Mouse (Mus musculus): ENCODE results near the gene Kdsr. TPM values are rescaled to one million over a fixed set of nuclear protein-coding genes. Genes with fewer than 3 reads are reported as not detected.

Kdsr gene
- polyA plus RNA-seq (2012; rRNA removed; ENCODE audit: low replicate concordance), result 21.2 and 28.9 TPM in 2 replicates

GRCm38 (mm10) chr1:106759572-106760435, at the start of gene Kdsr:
Gene Kdsr, minus strand, starts transcription at chr1:106759727.

GRCm38 (mm10) chr1:106796542-106796924, 37.0 kb upstream of the Kdsr start, which contains the start of gene Vps4b:
Gene Vps4b, minus strand, starts transcription at chr1:106796728.

DNA sequence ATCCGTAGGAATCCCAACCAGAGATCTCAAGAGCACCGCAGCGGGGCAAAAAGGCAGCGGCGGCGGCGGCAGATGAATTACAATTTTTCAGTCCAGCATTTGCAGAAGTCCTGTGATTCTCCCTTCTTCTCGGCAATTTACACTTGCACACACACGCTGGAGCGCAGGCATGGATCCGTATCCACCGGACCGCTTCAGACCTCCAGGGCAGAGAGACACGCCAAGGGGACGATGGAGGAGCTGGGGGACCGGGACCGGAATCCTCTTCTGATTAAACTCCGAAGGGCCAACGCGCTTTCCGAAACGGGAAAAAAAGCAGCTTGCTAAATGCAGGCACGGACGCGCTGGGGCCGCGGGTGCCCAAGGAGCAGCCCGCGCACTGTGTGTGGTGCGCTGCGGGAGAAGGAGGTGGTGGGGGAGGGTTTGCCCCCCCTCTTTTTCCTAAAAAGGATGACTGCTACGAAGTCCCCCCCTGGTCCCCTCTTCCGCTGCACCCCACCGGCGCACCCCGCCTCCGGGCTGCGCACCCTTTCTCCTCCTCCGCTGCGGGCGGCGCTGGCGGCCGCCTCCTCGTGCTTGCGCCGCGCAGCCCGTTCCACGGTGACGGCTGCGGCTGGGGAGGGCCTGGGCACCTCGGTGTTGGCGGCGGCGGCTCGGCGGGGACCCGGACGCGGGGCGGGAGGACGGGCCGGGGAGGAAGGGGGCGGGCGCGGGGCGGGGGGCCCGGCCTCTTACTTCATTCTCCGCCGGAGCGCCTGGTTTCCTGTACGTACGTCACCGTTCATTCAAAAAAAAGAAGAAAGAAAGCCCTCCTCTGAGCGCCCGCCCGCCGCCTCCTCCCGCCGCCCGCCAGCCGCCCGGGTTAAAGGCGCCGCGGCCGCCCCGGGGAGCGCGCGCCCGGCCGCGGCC, 45.7 kb downstream of the Kdsr start, which contains the start of gene Bcl2:
Gene Bcl2 (minus strand): TSS at position 654 of the 909 bp plus-strand sequence.

Other genes with a start within 250 kb of the Kdsr start
- gene Bcl2, start 45.5 kb downstream of the Kdsr start, polyA plus RNA-seq (2012; rRNA removed; ENCODE audit: low replicate concordance), result 3.2 and 7.1 TPM in 2 replicates
- 14.6 and 18.9 TPM in 2 replicates for gene Vps4b, start 37.0 kb upstream of the Kdsr start, polyA plus RNA-seq (2012; rRNA removed; ENCODE audit: low replicate concordance)
- gene Serpinb5, start 101.4 kb upstream of the Kdsr start, polyA plus RNA-seq (2012; rRNA removed; ENCODE audit: low replicate concordance), result 1.9 and 5.8 TPM in 2 replicates
- gene Serpinb12, start 174.7 kb upstream of the Kdsr start, polyA plus RNA-seq (2012; rRNA removed; ENCODE audit: low replicate concordance), result 0.13 TPM in 1 of 2 replicates, not detected in the other
- not detected in 2 replicates for gene Serpinb13, start 221.3 kb upstream of the Kdsr start, polyA plus RNA-seq (2012; rRNA removed; ENCODE audit: low replicate concordance)

Data from mammary gland, adult 2 months (tissue).